Mouse (Mus musculus): ENCODE data around the gene Mymk. TPM values are rescaled to one million over a fixed set of nuclear protein-coding genes. Genes with fewer than 3 reads are reported as not detected.

The Mymk gene
- polyA plus RNA-seq, 1 experiment from 2014 or later = 0.14 TPM

- WGBS = 59% methylated on average over 8 of the region's 8 CpGs
These were observed 25.8 kb downstream of the Mymk start for GRCm38 (mm10) chr2:27045979-27046770.

GRCm38 (mm10) chr2:27044641-27045040, 27.3 kb downstream of the Mymk start:
- Histone ChIP-seq H3K27me3 (replicated peaks) (no peaks in the 10 kb centered on the region), H3K4me3 (no peak overlapping the region), H3K36me3 (replicated peaks) (no peaks in the 10 kb centered on the region), H3K4me1 (no peaks in the 10 kb centered on the region), H3K9me3 (no peaks in the 10 kb centered on the region), H3K27ac (no peak overlapping the region), H3K4me2 (no peak overlapping the region), H3K9ac (no peak overlapping the region)
- 80% methylated on average over 3 of the region's 3 CpGs for WGBS
- ATAC-seq (replicated peaks) = no peak

More at GRCm38 (mm10) chr2:27045979-27046770, 25.8 kb downstream of the Mymk start:
- no peak overlapping the region for H3K27ac ChIP-seq
- no peaks in the 10 kb centered on the region for H3K27me3 ChIP-seq (replicated peaks)
- no peak overlapping the region for H3K4me3 ChIP-seq
- H3K4me1 ChIP-seq = no peaks in the 10 kb centered on the region
- H3K9me3 ChIP-seq = no peaks in the 10 kb centered on the region
- no peak for ATAC-seq (replicated peaks)
- no peak overlapping the region for H3K4me2 ChIP-seq
- no peaks in the 10 kb centered on the region for H3K36me3 ChIP-seq (replicated peaks)
- H3K9ac ChIP-seq = no peak overlapping the region

GRCm38 (mm10) chr2:27044166-27044565, 27.8 kb downstream of the Mymk start:
- no peak for ATAC-seq (replicated peaks)
- no peaks in the 10 kb centered on the region for H3K9me3 ChIP-seq
- no peaks in the 10 kb centered on the region for H3K27me3 ChIP-seq (replicated peaks)
- WGBS = 80% methylated on average over 4 of the region's 4 CpGs
- H3K4me2 ChIP-seq = no peak overlapping the region
- no peak overlapping the region for H3K27ac ChIP-seq
- no peak overlapping the region for H3K4me3 ChIP-seq
- no peak overlapping the region for H3K9ac ChIP-seq
- no peaks in the 10 kb centered on the region for H3K36me3 ChIP-seq (replicated peaks)
- no peaks in the 10 kb centered on the region for H3K4me1 ChIP-seq

- peak; percentile 86 for ATAC-seq (replicated peaks)
- Histone ChIP-seq H3K4me3 (no peak overlapping the region), H3K27ac (no peak overlapping the region), H3K4me1 (no peaks in the 10 kb centered on the region), H3K4me2 (no peak overlapping the region), H3K9me3 (no peaks in the 10 kb centered on the region), H3K9ac (no peak overlapping the region), H3K36me3 (replicated peaks) (no peaks in the 10 kb centered on the region), H3K27me3 (replicated peaks) (no peaks in the 10 kb centered on the region)
- WGBS = 22% methylated on average over 3 of the region's 3 CpGs
These were observed 28.5 kb downstream of the Mymk start for GRCm38 (mm10) chr2:27043461-27043860.

GRCm38 (mm10) chr2:27042131-27042844, 29.7 kb downstream of the Mymk start:
- Histone ChIP-seq H3K36me3 (replicated peaks) (no peaks in the 10 kb centered on the region), H3K9me3 (no peaks in the 10 kb centered on the region), H3K4me2 (no peak overlapping the region), H3K27ac (no peak overlapping the region), H3K27me3 (replicated peaks) (no peaks in the 10 kb centered on the region), H3K9ac (no peak overlapping the region), H3K4me1 (no peaks in the 10 kb centered on the region), H3K4me3 (no peak overlapping the region)
- no peak for ATAC-seq (replicated peaks)
- WGBS = 71% methylated on average over 8 of the region's 8 CpGs

- Histone ChIP-seq H3K27me3 (replicated peaks) (no peaks in the 10 kb centered on the region), H3K9me3 (no peaks in the 10 kb centered on the region), H3K4me1 (no peaks in the 10 kb centered on the region), H3K9ac (no peak overlapping the region), H3K36me3 (replicated peaks) (no peaks in the 10 kb centered on the region), H3K27ac (no peak overlapping the region), H3K4me3 (no peak overlapping the region), H3K4me2 (no peak overlapping the region)
- no peak for ATAC-seq (replicated peaks)
- WGBS = 12% methylated on average over 1 of the region's 1 CpGs
These were observed 32.7 kb downstream of the Mymk start for GRCm38 (mm10) chr2:27039286-27039685.

GRCm38 (mm10) chr2:27038596-27038995, 33.4 kb downstream of the Mymk start:
- H3K9me3 ChIP-seq = no peaks in the 10 kb centered on the region
- no peak overlapping the region for H3K4me3 ChIP-seq
- H3K27ac ChIP-seq = no peak overlapping the region
- no peaks in the 10 kb centered on the region for H3K4me1 ChIP-seq
- no peaks in the 10 kb centered on the region for H3K36me3 ChIP-seq (replicated peaks)
- H3K27me3 ChIP-seq (replicated peaks) = no peaks in the 10 kb centered on the region
- peak; percentile 50; the same call in 1 of the 2 replicates for ATAC-seq (replicated peaks)
- no peak overlapping the region for H3K9ac ChIP-seq
- H3K4me2 ChIP-seq = no peak overlapping the region
- WGBS = 0% methylated on average over 3 of the region's 3 CpGs

GRCm38 (mm10) chr2:27037008-27037407, 35.0 kb downstream of the Mymk start:
- no peak for ATAC-seq (replicated peaks)
- Histone ChIP-seq H3K9ac (no peak overlapping the region), H3K36me3 (replicated peaks) (no peaks in the 10 kb centered on the region), H3K4me1 (no peaks in the 10 kb centered on the region), H3K27me3 (replicated peaks) (no peaks in the 10 kb centered on the region), H3K9me3 (no peaks in the 10 kb centered on the region), H3K4me3 (no peak overlapping the region), H3K27ac (no peak overlapping the region), H3K4me2 (no peak overlapping the region)
- 57% methylated on average over 4 of the region's 4 CpGs for WGBS

- no peak for ATAC-seq (replicated peaks)
- H3K9me3 ChIP-seq = no peaks in the 10 kb centered on the region
- no peak overlapping the region for H3K4me3 ChIP-seq
- 71% methylated on average over 3 of the region's 3 CpGs for WGBS
- H3K4me1 ChIP-seq = no peaks in the 10 kb centered on the region
- no peak overlapping the region for H3K27ac ChIP-seq
- H3K4me2 ChIP-seq = no peak overlapping the region
- no peak overlapping the region for H3K9ac ChIP-seq
- no peaks in the 10 kb centered on the region for H3K36me3 ChIP-seq (replicated peaks)
- H3K27me3 ChIP-seq (replicated peaks) = no peaks in the 10 kb centered on the region
These were observed 36.0 kb downstream of the Mymk start for GRCm38 (mm10) chr2:27036003-27036402.

- Histone ChIP-seq H3K9me3 (no peaks in the 10 kb centered on the region), H3K4me2 (no peak overlapping the region), H3K4me1 (peaks cover 10% of the 10 kb centered on the region), H3K36me3 (replicated peaks) (no peaks in the 10 kb centered on the region), H3K9ac (no peak overlapping the region), H3K27me3 (replicated peaks) (0 out of 2 replicates have a peak, but pooled peaks cover 9% of the 10 kb centered on the region), H3K27ac (no peak overlapping the region), H3K4me3 (no peak overlapping the region)
- ATAC-seq (replicated peaks) = no peak
- 81% methylated on average over 2 of the region's 2 CpGs for WGBS
These were observed 39.6 kb downstream of the Mymk start for GRCm38 (mm10) chr2:27032361-27032760.

- Histone ChIP-seq H3K27me3 (replicated peaks) (0 out of 2 replicates have a peak, but pooled peaks cover 9% of the 10 kb centered on the region), H3K27ac (peak overlapping the region; percentile 72; the same call in 1 of the 2 replicates), H3K36me3 (replicated peaks) (no peaks in the 10 kb centered on the region), H3K4me1 (peaks cover 19% of the 10 kb centered on the region), H3K9me3 (no peaks in the 10 kb centered on the region), H3K9ac (peak overlapping the region; percentile 56; the same call in 1 of the 2 replicates), H3K4me2 (peak overlapping the region; percentile 80), H3K4me3 (peak overlapping the region; percentile 47)
- no peak; the same call in 1 of the 2 replicates for ATAC-seq (replicated peaks)
- WGBS = 76% methylated on average over 4 of the region's 4 CpGs
These were observed 43.5 kb downstream of the Mymk start for GRCm38 (mm10) chr2:27028437-27029015.

Data from midbrain, embryonic 15.5 days (tissue).